Mouse (Mus musculus) intestine, postnatal 0 days (tissue): ENCODE results near the gene Zmym5. TPM values are rescaled to one million over a fixed set of nuclear protein-coding genes. Genes with fewer than 3 reads are reported as not detected.
"Not testable (repeated sequence)": the region's sequence is repeated elsewhere in the genome, so short reads cannot be mapped to it uniquely, and the experiment has no call there.

ENCODE experiments used
- ATAC-seq: fragments of 200-750 bp; cut with Nextera tagmentation; 2 replicates; pipeline ENCODE4 v1.8.0; 2017; ENCODE audit warnings: mild to moderate bottlenecking, moderate TSS enrichment, moderate library complexity
- H3K27ac ChIP-seq: fragments of 300-500 bp; sonication (generic); 2 replicates; pipeline ENCODE4 v1.5.1; 2014; ENCODE audit warnings: mild to moderate bottlenecking, low read depth, low read length, moderate library complexity
- H3K27me3 ChIP-seq: fragments of 300-500 bp; sonication (generic); replicated peaks from 2 replicates; pipeline ENCODE4 v1.6.1; 2014; ENCODE audit warnings: low read length, mixed read lengths; ENCODE audit not compliant: control insufficient read depth, insufficient read depth
- H3K36me3 ChIP-seq: fragments of 300-500 bp; sonication (generic); 2 replicates; pipeline ENCODE4 v1.6.1; 2014; ENCODE audit warnings: mild to moderate bottlenecking, moderate library complexity; ENCODE audit not compliant: control insufficient read depth, insufficient read depth
- H3K4me1 ChIP-seq: fragments of 300-500 bp; sonication (generic); replicated peaks from 2 replicates; pipeline ENCODE4 v1.6.1; 2014; ENCODE audit warnings: antibody characterized with exemption, low read length, mixed read lengths; ENCODE audit not compliant: control insufficient read depth, insufficient read depth
- H3K4me2 ChIP-seq: fragments of 300-500 bp; sonication (generic); replicated peaks from 2 replicates; pipeline ENCODE4 v1.6.1; 2014; ENCODE audit warnings: low read depth, mild to moderate bottlenecking, moderate library complexity
- H3K4me3 ChIP-seq: fragments of 300-500 bp; sonication (generic); 2 replicates; pipeline ENCODE4 v1.5.1; 2014; ENCODE audit warnings: low read depth, low read length
- H3K9ac ChIP-seq: fragments of 300-500 bp; sonication (generic); 2 replicates; pipeline ENCODE4 v1.6.1; 2014; ENCODE audit warnings: mild to moderate bottlenecking, low read depth, low read length
- H3K9me3 ChIP-seq: fragments of 300-500 bp; sonication (generic); 2 replicates; pipeline ENCODE4 v1.6.1; 2016; ENCODE audit warnings: mixed run types; ENCODE audit not compliant: control insufficient read depth
- CTCF ChIP-seq: sonication (generic); IDR thresholded peaks from 2 replicates; pipeline ENCODE4 v1.5.1; 2016; ENCODE audit warnings: low read depth, mild to moderate bottlenecking, control low read depth, antibody characterized with exemption, moderate library complexity
- WGBS: fragments of 180-500 bp; shearing (Covaris S2); extraction: QIAGEN DNeasy Blood & Tissue Kit; methylation state at CpG from one replicate; pipeline ENCODE4 v1.1.7; 2014; 5-methylcytosine and 5-hydroxymethylcytosine counted together
- polyA plus RNA-seq: library from polyadenylated mRNA; unstranded; fragments of >200 nt; fragmentation: Nextera tagmentation; extraction: Ambion mirVana; gene quantifications from 2 replicates; pipeline ENCODE4 v1.2.1, GENCODE M21; 2015

Gene Zmym5
- polyA plus RNA-seq, 1 experiment from 2014 or later, result 14.7 TPM

GRCm38 (mm10) chr14:56777360-56778136, 34.0 kb downstream of the Zmym5 start:
- H3K27me3 ChIP-seq, result no peaks in the 10 kb centered on the region
- H3K9me3 ChIP-seq, result no peaks in the 10 kb centered on the region
- peak overlapping the region; percentile 82 for H3K9ac ChIP-seq
- peak overlapping the region; percentile 94 for H3K4me3 ChIP-seq
- TF ChIP-seq CTCF, result no peak
- ATAC-seq, result peak; percentile 32
- peak overlapping the region; percentile 78 for H3K4me2 ChIP-seq
- no peaks in the 10 kb centered on the region for H3K36me3 ChIP-seq
- WGBS, result under 1% methylated on average over 70 of the region's 71 CpGs
- peaks cover 5% of the 10 kb centered on the region; the same call in 1 of the 2 replicates for H3K4me1 ChIP-seq
- peak overlapping the region; percentile 95 for H3K27ac ChIP-seq

- Histone ChIP-seq H3K9ac (peak overlapping the region; percentile 82), H3K4me2 (peak overlapping the region; percentile 78), H3K27ac (no peak overlapping the region), H3K9me3 (no peaks in the 10 kb centered on the region), H3K4me3 (peak overlapping the region; percentile 94), H3K27me3 (no peaks in the 10 kb centered on the region), H3K36me3 (0 out of 2 replicates have a peak, but pooled peaks cover under 1% of the 10 kb centered on the region), H3K4me1 (peaks cover 5% of the 10 kb centered on the region; the same call in 1 of the 2 replicates)
- no peak for ATAC-seq
- TF ChIP-seq CTCF, result peak; percentile 28
- 20% methylated on average over 11 of the region's 11 CpGs for WGBS
Observed at GRCm38 (mm10) chr14:56776571-56777238, 34.8 kb downstream of the Zmym5 start.

- Histone ChIP-seq H3K27ac (no peak overlapping the region), H3K27me3 (no peaks in the 10 kb centered on the region), H3K9ac (no peak overlapping the region), H3K9me3 (no peaks in the 10 kb centered on the region), H3K36me3 (0 out of 2 replicates have a peak, but pooled peaks cover 6% of the 10 kb centered on the region), H3K4me2 (peak overlapping the region; percentile 78), H3K4me3 (no peak overlapping the region), H3K4me1 (peaks cover 5% of the 10 kb centered on the region; the same call in 1 of the 2 replicates)
- TF ChIP-seq CTCF, result no peak
- 53% methylated on average over 4 of the region's 4 CpGs for WGBS
- no peak for ATAC-seq
Observed at GRCm38 (mm10) chr14:56775416-56775815, 36.1 kb downstream of the Zmym5 start.

- H3K27me3 ChIP-seq, ATAC-seq, H3K27ac ChIP-seq, H3K4me1 ChIP-seq, H3K4me2 ChIP-seq, H3K9ac ChIP-seq, H3K4me3 ChIP-seq, H3K9me3 ChIP-seq: not testable (repeated sequence)
- 78% methylated on average over 2 of the region's 2 CpGs for WGBS
- H3K36me3 ChIP-seq, result peaks cover 19% of the 10 kb centered on the region
Observed at GRCm38 (mm10) chr14:56766438-56766837, 45.1 kb downstream of the Zmym5 start.

GRCm38 (mm10) chr14:56765117-56765516, 46.4 kb downstream of the Zmym5 start:
- peaks cover 27% of the 10 kb centered on the region for H3K36me3 ChIP-seq
- H3K9me3 ChIP-seq, H3K27ac ChIP-seq, H3K4me3 ChIP-seq, H3K27me3 ChIP-seq, H3K4me1 ChIP-seq, H3K9ac ChIP-seq, ATAC-seq, H3K4me2 ChIP-seq: not testable (repeated sequence)
- WGBS, result 94% methylated on average over 2 of the region's 3 CpGs

- Histone ChIP-seq H3K9ac (no peak overlapping the region), H3K4me2 (no peak overlapping the region), H3K27me3 (no peaks in the 10 kb centered on the region), H3K9me3 (no peaks in the 10 kb centered on the region), H3K36me3 (peaks cover 35% of the 10 kb centered on the region), H3K27ac (no peak overlapping the region), H3K4me3 (no peak overlapping the region), H3K4me1 (no peaks in the 10 kb centered on the region)
- no peak for ATAC-seq
- 89% methylated on average over 4 of the region's 4 CpGs for WGBS
- no peak for TF ChIP-seq CTCF
Observed at GRCm38 (mm10) chr14:56751282-56751681, 60.2 kb downstream of the Zmym5 start.

Other genes with a start within 250 kb of the Zmym5 start
- 1.4 and 2.3 TPM in 2 replicates for gene Cenpj, start 236.3 kb downstream of the Zmym5 start, polyA plus RNA-seq
- 12.2 and 15.7 TPM in 2 replicates for gene Parp4, start 236.1 kb downstream of the Zmym5 start, polyA plus RNA-seq
- 18.9 and 23.5 TPM in 2 replicates for gene Mphosph8, start 143.5 kb downstream of the Zmym5 start, polyA plus RNA-seq
- 11.1 and 11.5 TPM in 2 replicates for gene Pspc1, start 33.4 kb downstream of the Zmym5 start, polyA plus RNA-seq
- gene Zmym2, start 74.9 kb upstream of the Zmym5 start, polyA plus RNA-seq, result 7.8 and 10.1 TPM in 2 replicates
- 0.09 and 0.13 TPM in 2 replicates for gene Gja3, start 246.4 kb upstream of the Zmym5 start, polyA plus RNA-seq